Mouse (Mus musculus) liver, embryonic 15.5 days (tissue): ENCODE measurements at regions not wholly inside any gene's neighbourhood (a gene's known extent, or its start where the extent isn't known, plus 50 kb on each side); places are given as distances from the start of the nearest gene placed in this dataset.

Experiments used
- ATAC-seq: fragments of 200-750 bp; cut with Nextera tagmentation; 2 replicates; pipeline ENCODE4 v1.8.0; 2017; ENCODE audit warnings: moderate number of reproducible peaks, mild to moderate bottlenecking, moderate library complexity; ENCODE audit not compliant: insufficient read depth
- H3K27ac ChIP-seq: fragments of 300-500 bp; sonication (generic); replicated peaks from 2 replicates; pipeline ENCODE4 v1.5.1; 2015; ENCODE audit warnings: mild to moderate bottlenecking, inconsistent platforms
- H3K27me3 ChIP-seq: fragments of 300-500 bp; sonication (generic); 2 replicates; pipeline ENCODE4 v1.6.1; 2015; ENCODE audit warnings: mild to moderate bottlenecking, inconsistent platforms
- H3K36me3 ChIP-seq: fragments of 300-500 bp; sonication (generic); replicated peaks from 2 replicates; pipeline ENCODE4 v1.6.1; 2015; ENCODE audit warnings: moderate library complexity, mild to moderate bottlenecking, inconsistent platforms
- H3K4me1 ChIP-seq: fragments of 300-500 bp; sonication (generic); replicated peaks from 2 replicates; pipeline ENCODE4 v1.6.1; 2015; ENCODE audit warnings: inconsistent platforms
- H3K4me2 ChIP-seq: fragments of 300-500 bp; sonication (generic); 2 replicates; pipeline ENCODE4 v1.6.1; 2015; ENCODE audit warnings: moderate library complexity, mild to moderate bottlenecking, inconsistent platforms
- H3K4me3 ChIP-seq: fragments of 300-500 bp; sonication (generic); replicated peaks from 2 replicates; pipeline ENCODE4 v1.5.1; 2015; ENCODE audit warnings: mild to moderate bottlenecking, inconsistent platforms
- H3K9ac ChIP-seq: fragments of 300-500 bp; sonication (generic); 2 replicates; pipeline ENCODE4 v1.6.1; 2015; ENCODE audit warnings: moderate library complexity, mild to moderate bottlenecking, inconsistent platforms
- H3K9me3 ChIP-seq: fragments of 300-500 bp; sonication (generic); replicated peaks from 2 replicates; pipeline ENCODE4 v1.6.1; 2016; ENCODE audit warnings: inconsistent platforms
- WGBS: fragments of 180-500 bp; shearing (Covaris S2); methylation state at CpG from one replicate; pipeline ENCODE4 v1.1.7; 2015; ENCODE audit warnings: mixed read lengths; ENCODE audit not compliant: insufficient replicate concordance; 5-methylcytosine and 5-hydroxymethylcytosine counted together

GRCm38 (mm10) chr16:20798115-20798514, 63.8 kb upstream of the Thpo start:
- ATAC-seq: no peak
- Histone ChIP-seq H3K27me3 (no peaks in the 10 kb centered on the region), H3K27ac (no peak overlapping the region), H3K9me3 (no peaks in the 10 kb centered on the region), H3K4me2 (no peak overlapping the region), H3K36me3 (no peaks in the 10 kb centered on the region), H3K4me1 (peaks cover 8% of the 10 kb centered on the region; the same call in 1 of the 2 replicates), H3K4me3 (no peak overlapping the region), H3K9ac (no peak overlapping the region)
- 53% methylated on average over 4 of the region's 4 CpGs for WGBS

- H3K36me3 ChIP-seq: no peaks in the 10 kb centered on the region
- no peak overlapping the region for H3K9ac ChIP-seq
- no peaks in the 10 kb centered on the region for H3K27me3 ChIP-seq
- no peak overlapping the region for H3K4me2 ChIP-seq
- ATAC-seq: no peak
- no peaks in the 10 kb centered on the region for H3K9me3 ChIP-seq
- H3K4me3 ChIP-seq: no peak overlapping the region
- 43% methylated on average over 1 of the region's 1 CpGs for WGBS
- no peaks in the 10 kb centered on the region for H3K4me1 ChIP-seq
- H3K27ac ChIP-seq: no peak overlapping the region
These were observed 60.4 kb upstream of the Thpo start for GRCm38 (mm10) chr16:20794721-20795120.
